Mouse (Mus musculus) midbrain, embryonic 12.5 days (tissue): ENCODE results near the gene Wscd2. TPM values are rescaled to one million over a fixed set of nuclear protein-coding genes. Genes with fewer than 3 reads are reported as not detected.

Experiments
- ATAC-seq: fragments of 200-750 bp; cut with Nextera tagmentation; 2 replicates; pipeline ENCODE4 v1.8.0; 2017; ENCODE audit warnings: low read depth, moderate TSS enrichment, moderate library complexity; ENCODE audit not compliant: low FRiP score
- H3K27ac ChIP-seq: fragments of 300-500 bp; sonication (generic); replicated peaks from 2 replicates; pipeline ENCODE4 v1.5.1; 2016; ENCODE audit warnings: mild to moderate bottlenecking
- H3K27me3 ChIP-seq: fragments of 300-500 bp; sonication (generic); 2 replicates; pipeline ENCODE4 v1.6.1; 2016; ENCODE audit warnings: mild to moderate bottlenecking
- H3K36me3 ChIP-seq: fragments of 300-500 bp; sonication (generic); 2 replicates; pipeline ENCODE4 v1.6.1; 2016
- H3K4me1 ChIP-seq: fragments of 300-500 bp; sonication (generic); 2 replicates; pipeline ENCODE4 v1.6.1; 2016
- H3K4me2 ChIP-seq: fragments of 300-500 bp; sonication (generic); replicated peaks from 2 replicates; pipeline ENCODE4 v1.6.1; 2016; ENCODE audit warnings: mild to moderate bottlenecking, moderate library complexity
- H3K4me3 ChIP-seq: fragments of 300-500 bp; sonication (generic); 2 replicates; pipeline ENCODE4 v1.5.1; 2016; ENCODE audit warnings: mild to moderate bottlenecking
- H3K9ac ChIP-seq: fragments of 300-500 bp; sonication (generic); replicated peaks from 2 replicates; pipeline ENCODE4 v1.6.1; 2016; ENCODE audit warnings: mild to moderate bottlenecking, moderate library complexity
- H3K9me3 ChIP-seq: fragments of 300-500 bp; sonication (generic); 2 replicates; pipeline ENCODE4 v1.6.1; 2016; ENCODE audit warnings: mild to moderate bottlenecking
- WGBS: fragments of 180-500 bp; shearing (Covaris S2); methylation state at CpG from one replicate; pipeline ENCODE4 v1.1.7; 2016; 5-methylcytosine and 5-hydroxymethylcytosine counted together
- polyA plus RNA-seq: library from polyadenylated mRNA; unstranded; fragments of >200 nt; fragmentation: Nextera tagmentation; extraction: Ambion mirVana; gene quantifications from 2 replicates; pipeline ENCODE4 v1.2.1, GENCODE M21; 2016

Gene Wscd2
- polyA plus RNA-seq, 1 experiment from 2014 or later: 14.2 TPM

GRCm38 (mm10) chr5:113590010-113590640 lies 100.0 kb downstream of the Wscd2 start:
- 0 out of 2 replicates have a peak overlapping the region, but pooled peaks have one; percentile 25 for H3K27ac ChIP-seq
- 85% methylated on average over 5 of the region's 5 CpGs for WGBS
- ATAC-seq: no peak
- no peaks in the 10 kb centered on the region for H3K9me3 ChIP-seq
- H3K27me3 ChIP-seq: 0 out of 2 replicates have a peak, but pooled peaks cover 11% of the 10 kb centered on the region
- no peak overlapping the region for H3K9ac ChIP-seq
- H3K4me1 ChIP-seq: peaks cover 37% of the 10 kb centered on the region
- H3K4me2 ChIP-seq: no peak overlapping the region
- no peak overlapping the region for H3K4me3 ChIP-seq
- no peaks in the 10 kb centered on the region; the same call in 1 of the 2 replicates for H3K36me3 ChIP-seq

- no peaks in the 10 kb centered on the region for H3K9me3 ChIP-seq
These were observed 101.0 kb downstream of the Wscd2 start for GRCm38 (mm10) chr5:113591166-113591565.

GRCm38 (mm10) chr5:113591751-113592230 lies 101.7 kb downstream of the Wscd2 start:
- ATAC-seq: peak; percentile 89
- H3K27ac ChIP-seq: peak overlapping the region; percentile 83
- H3K36me3 ChIP-seq: no peaks in the 10 kb centered on the region; the same call in 1 of the 2 replicates
- H3K4me2 ChIP-seq: peak overlapping the region; percentile 17; the same call in 1 of the 2 replicates
- WGBS: 6% methylated on average over 6 of the region's 6 CpGs
- no peak overlapping the region for H3K9ac ChIP-seq
- 0 out of 2 replicates have a peak, but pooled peaks cover 11% of the 10 kb centered on the region for H3K27me3 ChIP-seq
- H3K9me3 ChIP-seq: no peaks in the 10 kb centered on the region
- H3K4me3 ChIP-seq: no peak overlapping the region
- peaks cover 37% of the 10 kb centered on the region for H3K4me1 ChIP-seq

More at GRCm38 (mm10) chr5:113591166-113591565, 101.0 kb downstream of the Wscd2 start:
- no peak overlapping the region for H3K4me3 ChIP-seq
- H3K4me2 ChIP-seq: no peak overlapping the region
- no peaks in the 10 kb centered on the region; the same call in 1 of the 2 replicates for H3K36me3 ChIP-seq
- 4% methylated on average over 3 of the region's 3 CpGs for WGBS
- no peak overlapping the region for H3K9ac ChIP-seq
- peak; percentile 17; the same call in 1 of the 2 replicates for ATAC-seq
- peaks cover 37% of the 10 kb centered on the region for H3K4me1 ChIP-seq
- peak overlapping the region; percentile 83 for H3K27ac ChIP-seq
- 0 out of 2 replicates have a peak, but pooled peaks cover 11% of the 10 kb centered on the region for H3K27me3 ChIP-seq

GRCm38 (mm10) chr5:113593911-113594705 lies 104.0 kb downstream of the Wscd2 start:
- H3K27ac ChIP-seq: no peak overlapping the region

GRCm38 (mm10) chr5:113596252-113596651 lies 106.1 kb downstream of the Wscd2 start:
- H3K36me3 ChIP-seq: no peaks in the 10 kb centered on the region

More at GRCm38 (mm10) chr5:113593911-113594705, 104.0 kb downstream of the Wscd2 start:
- Histone ChIP-seq H3K9me3 (no peaks in the 10 kb centered on the region), H3K4me1 (peaks cover 38% of the 10 kb centered on the region), H3K4me2 (no peak overlapping the region), H3K36me3 (no peaks in the 10 kb centered on the region), H3K27me3 (0 out of 2 replicates have a peak, but pooled peaks cover 4% of the 10 kb centered on the region), H3K4me3 (no peak overlapping the region), H3K9ac (no peak overlapping the region)
- no peak for ATAC-seq
- WGBS: 86% methylated on average over 6 of the region's 6 CpGs

GRCm38 (mm10) chr5:113596780-113597353 lies 106.7 kb downstream of the Wscd2 start:
- H3K4me3 ChIP-seq: no peak overlapping the region
- peaks cover 23% of the 10 kb centered on the region for H3K4me1 ChIP-seq
- no peaks in the 10 kb centered on the region for H3K9me3 ChIP-seq
- ATAC-seq: no peak
- WGBS: 78% methylated on average over 9 of the region's 9 CpGs
- no peaks in the 10 kb centered on the region for H3K36me3 ChIP-seq
- no peaks in the 10 kb centered on the region for H3K27me3 ChIP-seq
- H3K4me2 ChIP-seq: no peak overlapping the region
- no peak overlapping the region for H3K27ac ChIP-seq
- H3K9ac ChIP-seq: no peak overlapping the region

More at GRCm38 (mm10) chr5:113596252-113596651, 106.1 kb downstream of the Wscd2 start:
- H3K9ac ChIP-seq: no peak overlapping the region
- H3K9me3 ChIP-seq: no peaks in the 10 kb centered on the region
- ATAC-seq: no peak
- WGBS: 82% methylated on average over 9 of the region's 9 CpGs
- peaks cover 29% of the 10 kb centered on the region for H3K4me1 ChIP-seq
- no peaks in the 10 kb centered on the region for H3K27me3 ChIP-seq
- no peak overlapping the region for H3K4me3 ChIP-seq
- H3K27ac ChIP-seq: no peak overlapping the region
- no peak overlapping the region for H3K4me2 ChIP-seq

GRCm38 (mm10) chr5:113600181-113600580 lies 110.0 kb downstream of the Wscd2 start:
- H3K4me2 ChIP-seq: no peak overlapping the region
- no peaks in the 10 kb centered on the region for H3K27me3 ChIP-seq
- WGBS: 73% methylated on average over 3 of the region's 3 CpGs
- peaks cover 3% of the 10 kb centered on the region; the same call in 1 of the 2 replicates for H3K4me1 ChIP-seq
- ATAC-seq: no peak
- no peaks in the 10 kb centered on the region for H3K36me3 ChIP-seq
- H3K27ac ChIP-seq: no peak overlapping the region
- H3K9ac ChIP-seq: no peak overlapping the region
- H3K4me3 ChIP-seq: no peak overlapping the region
- no peaks in the 10 kb centered on the region for H3K9me3 ChIP-seq

- Histone ChIP-seq H3K4me2 (no peak overlapping the region), H3K27me3 (no peaks in the 10 kb centered on the region), H3K36me3 (no peaks in the 10 kb centered on the region), H3K27ac (no peak overlapping the region), H3K9ac (no peak overlapping the region), H3K4me3 (no peak overlapping the region), H3K9me3 (no peaks in the 10 kb centered on the region), H3K4me1 (peaks cover 3% of the 10 kb centered on the region; the same call in 1 of the 2 replicates)
- no peak for ATAC-seq
- WGBS: 83% methylated on average over 4 of the region's 4 CpGs
These were observed 110.7 kb downstream of the Wscd2 start for GRCm38 (mm10) chr5:113600803-113601202.

GRCm38 (mm10) chr5:113603471-113603870 lies 113.3 kb downstream of the Wscd2 start:
- Histone ChIP-seq H3K4me1 (peaks cover 3% of the 10 kb centered on the region; the same call in 1 of the 2 replicates), H3K4me2 (no peak overlapping the region), H3K27me3 (no peaks in the 10 kb centered on the region), H3K36me3 (no peaks in the 10 kb centered on the region), H3K9me3 (no peaks in the 10 kb centered on the region), H3K27ac (no peak overlapping the region), H3K4me3 (no peak overlapping the region), H3K9ac (no peak overlapping the region)
- 74% methylated on average over 9 of the region's 9 CpGs for WGBS
- no peak for ATAC-seq

GRCm38 (mm10) chr5:113604758-113605157 lies 114.6 kb downstream of the Wscd2 start:
- H3K4me1 ChIP-seq: peaks cover 4% of the 10 kb centered on the region; the same call in 1 of the 2 replicates
- H3K4me2 ChIP-seq: no peak overlapping the region
- no peaks in the 10 kb centered on the region for H3K36me3 ChIP-seq
- H3K4me3 ChIP-seq: no peak overlapping the region
- H3K27me3 ChIP-seq: no peaks in the 10 kb centered on the region
- no peak for ATAC-seq
- H3K9me3 ChIP-seq: no peaks in the 10 kb centered on the region
- WGBS: 93% methylated on average over 4 of the region's 4 CpGs
- no peak overlapping the region for H3K9ac ChIP-seq
- H3K27ac ChIP-seq: no peak overlapping the region

- no peaks in the 10 kb centered on the region for H3K36me3 ChIP-seq
- peaks cover 9% of the 10 kb centered on the region; the same call in 1 of the 2 replicates for H3K4me1 ChIP-seq
- no peak overlapping the region for H3K27ac ChIP-seq
- no peaks in the 10 kb centered on the region for H3K27me3 ChIP-seq
- no peak overlapping the region for H3K4me2 ChIP-seq
- H3K4me3 ChIP-seq: no peak overlapping the region
- 0 out of 2 replicates have a peak overlapping the region, but pooled peaks have one; percentile 2 for H3K9ac ChIP-seq
- 79% methylated on average over 3 of the region's 3 CpGs for WGBS
- H3K9me3 ChIP-seq: no peaks in the 10 kb centered on the region
- no peak for ATAC-seq
These were observed 116.0 kb downstream of the Wscd2 start for GRCm38 (mm10) chr5:113606121-113606520.
